Comparison of ENCODE assay signal across 13 mouse cellular contexts in the genomic region with DNA sequence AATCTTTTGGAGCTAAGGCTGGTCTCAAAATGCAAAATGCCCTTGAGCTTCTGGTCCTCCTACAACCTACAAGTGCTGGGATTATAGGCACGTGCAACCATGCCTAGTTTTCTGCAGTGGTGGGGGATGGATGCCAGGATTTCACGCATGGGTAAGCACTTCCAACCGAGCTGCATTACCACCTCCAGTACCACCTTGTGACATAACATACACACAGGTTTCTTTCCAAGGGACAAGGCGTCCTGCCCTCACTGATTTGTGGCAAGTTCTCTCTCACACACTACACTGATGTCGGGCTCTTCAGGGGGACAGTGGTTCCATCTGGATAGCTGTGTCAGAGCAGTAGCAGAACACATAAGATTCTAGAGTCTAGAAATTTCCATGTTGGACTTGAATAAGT. TPM values are rescaled to one million over a fixed set of nuclear protein-coding genes. Genes with fewer than 3 reads are reported as not detected.
A peak's percentile ranks its signal among the peaks of the same experiment; 100 is the strongest.
DNase-seq lines count a peak whose midpoint lies in the region; ATAC-seq and TF ChIP-seq lines count a peak whose summit lies in the region.
"Had no signal": no experiment of that assay in that cellular context is flagged by ENCODE, and none has a peak within 500 bp of the region (broad histone marks: within the 10 kb centered on the region; RNA-seq: fewer than 3 reads in every experiment).

No protein-coding gene starts in this region.

- no peaks in the 10 kb centered on the region for H3K4me1 ChIP-seq in heart, adult 2 months (ENCODE audit: control insufficient read depth, insufficient read depth, low read length)
- H3K4me1 ChIP-seq in midbrain, embryonic 10.5 days, result peaks cover 9% of the 10 kb centered on the region
- no peaks in the 10 kb centered on the region for H3K4me1 ChIP-seq in midbrain, embryonic 16.5 days (ENCODE audit: control insufficient read depth, insufficient read depth, low read length)
- H3K4me1 ChIP-seq: embryonic facial prominence, embryonic 13.5 days; embryonic facial prominence, embryonic 15.5 days; forebrain, embryonic 10.5 days; forebrain, embryonic 12.5 days had no signal

- H3K9ac ChIP-seq in heart, adult 2 months (ENCODE audit: low read depth, low read length), result no peak overlapping the region
- no peak overlapping the region for H3K9ac ChIP-seq in midbrain, embryonic 16.5 days (ENCODE audit: low read depth, low read length)
- H3K9ac ChIP-seq: embryonic facial prominence, embryonic 13.5 days; embryonic facial prominence, embryonic 15.5 days; forebrain, embryonic 12.5 days had no signal

- peak; percentile 75 for DNase-seq in heart, adult 11 months
- no peak for DNase-seq in heart, adult 2 months
- DNase-seq in midbrain, embryonic 10.5 days (ENCODE audit: low spot score), result peak; percentile 7
- DNase-seq: adrenal gland, adult 2 months; cerebellum, adult 11 months; cerebellum, adult 8-10 months had no signal

- no peak for ATAC-seq in midbrain, embryonic 16.5 days

- no peaks in the 10 kb centered on the region for H3K9me3 ChIP-seq in midbrain, embryonic 10.5 days (replicated peaks)
- no peaks in the 10 kb centered on the region for H3K9me3 ChIP-seq in midbrain, embryonic 16.5 days (replicated peaks; ENCODE audit: control insufficient read depth, low read length, poor library complexity, severe bottlenecking)
- H3K9me3 ChIP-seq: embryonic facial prominence, embryonic 13.5 days; embryonic facial prominence, embryonic 15.5 days; forebrain, embryonic 10.5 days; forebrain, embryonic 12.5 days had no signal

- TF ChIP-seq CTCF in heart, adult 2 months (IDR thresholded peaks at IDR 0.05), result no peak

- no peaks in the 10 kb centered on the region for H3K79me2 ChIP-seq in heart, adult 2 months (replicated peaks; ENCODE audit: control insufficient read depth, insufficient read depth, low read length)

- no peak overlapping the region for H3K4me3 ChIP-seq in heart, adult 2 months
- no peak overlapping the region for H3K4me3 ChIP-seq in midbrain, embryonic 10.5 days
- no peak overlapping the region for H3K4me3 ChIP-seq in midbrain, embryonic 16.5 days (ENCODE audit: low read depth, low read length)
- H3K4me3 ChIP-seq: embryonic facial prominence, embryonic 13.5 days; embryonic facial prominence, embryonic 15.5 days; erythroblast, embryonic 14.5 days; forebrain, embryonic 10.5 days; forebrain, embryonic 12.5 days had no signal

- TF ChIP-seq EP300 in heart, adult 2 months (IDR thresholded peaks at IDR 0.05; ENCODE audit: insufficient read depth, low read depth, low read length), result no peak

- no peak overlapping the region for H3K27ac ChIP-seq in heart, adult 2 months
- no peak overlapping the region for H3K27ac ChIP-seq in midbrain, embryonic 10.5 days (replicated peaks)
- H3K27ac ChIP-seq in midbrain, embryonic 16.5 days (ENCODE audit: low read length), result no peak overlapping the region
- H3K27ac ChIP-seq: embryonic facial prominence, embryonic 13.5 days; embryonic facial prominence, embryonic 15.5 days; forebrain, embryonic 12.5 days had no signal

- intact Hi-C loops in heart, adult 2 months (cut with DNase I), result loop anchor here (10.0 kb wide), 1 partner anchor 306 kb away; no protein-coding TSS in a partner anchor

- no peak overlapping the region for H3K4me2 ChIP-seq in midbrain, embryonic 16.5 days (ENCODE audit: low read length)
- H3K4me2 ChIP-seq: embryonic facial prominence, embryonic 13.5 days; embryonic facial prominence, embryonic 15.5 days; forebrain, embryonic 12.5 days had no signal

- H3K36me3 ChIP-seq in heart, adult 2 months (ENCODE audit: control insufficient read depth, insufficient read depth, low read length), result no peaks in the 10 kb centered on the region
- no peaks in the 10 kb centered on the region for H3K36me3 ChIP-seq in midbrain, embryonic 10.5 days
- no peaks in the 10 kb centered on the region for H3K36me3 ChIP-seq in midbrain, embryonic 16.5 days (ENCODE audit: control insufficient read depth, insufficient read depth, low read length)
- H3K36me3 ChIP-seq: embryonic facial prominence, embryonic 13.5 days; embryonic facial prominence, embryonic 15.5 days; forebrain, embryonic 10.5 days; forebrain, embryonic 12.5 days had no signal

- no peak for TF ChIP-seq POLR2A in heart, adult 2 months (IDR thresholded peaks at IDR 0.05; ENCODE audit: insufficient read depth, low read depth, low read length)

- WGBS in heart, adult 2 months, result 75% methylated on average over 5 of the region's 5 CpGs
- WGBS in midbrain, embryonic 10.5 days, result 80% methylated on average over 5 of the region's 5 CpGs
- 75% methylated on average over 5 of the region's 5 CpGs for WGBS in midbrain, embryonic 16.5 days

- no peaks in the 10 kb centered on the region for H3K27me3 ChIP-seq in heart, adult 2 months (ENCODE audit: control insufficient read depth, insufficient read depth, low read length)
- no peaks in the 10 kb centered on the region for H3K27me3 ChIP-seq in midbrain, embryonic 10.5 days (ENCODE audit: low read depth, poor library complexity, severe bottlenecking)
- no peaks in the 10 kb centered on the region for H3K27me3 ChIP-seq in midbrain, embryonic 16.5 days (ENCODE audit: control insufficient read depth, insufficient read depth, low read depth, low read length)
- H3K27me3 ChIP-seq: embryonic facial prominence, embryonic 13.5 days; embryonic facial prominence, embryonic 15.5 days; forebrain, embryonic 12.5 days had no signal

RNA-seq across cellular contexts. Expression of a gene that starts 13.9 kb away (rescaled TPM):
- total RNA-seq in heart, adult 2 months (2021), result 1 to 10 TPM; 6.6 to 7.4 TPM
- polyA plus RNA-seq in heart, adult 2 months (2012; rRNA removed), result 9.9 and 14.8 TPM in 2 replicates
- 42.5 and 45.7 TPM in 2 replicates for polyA plus RNA-seq in midbrain, embryonic 10.5 days (2016; fragmentation: Nextera tagmentation; extraction: Ambion mirVana)
- polyA plus RNA-seq in midbrain, embryonic 16.5 days (2015; fragmentation: Nextera tagmentation; extraction: Ambion mirVana), result 20.4 and 20.8 TPM in 2 replicates

RNA-seq across cellular contexts. Expression of a gene that starts 41.3 kb away (rescaled TPM):
- total RNA-seq in heart, adult 2 months (2021), result 1 to 10 TPM; 7.8 to 8.6 TPM
- polyA plus RNA-seq in heart, adult 2 months (2012; rRNA removed), result 11.3 and 19.1 TPM in 2 replicates
- polyA plus RNA-seq in midbrain, embryonic 10.5 days (2016; fragmentation: Nextera tagmentation; extraction: Ambion mirVana), result 65.6 and 82.0 TPM in 2 replicates
- 26.3 and 31.0 TPM in 2 replicates for polyA plus RNA-seq in midbrain, embryonic 16.5 days (2015; fragmentation: Nextera tagmentation; extraction: Ambion mirVana)
- total RNA-seq: MEL had no signal

RNA-seq across cellular contexts. Expression of a gene that starts 54.9 kb away (rescaled TPM):
- total RNA-seq in heart, adult 2 months (2021), result 1 to 10 TPM; 2.7 to 4.0 TPM
- 1.7 and 2.2 TPM in 2 replicates for polyA plus RNA-seq in heart, adult 2 months (2012; rRNA removed)
- polyA plus RNA-seq in midbrain, embryonic 10.5 days (2016; fragmentation: Nextera tagmentation; extraction: Ambion mirVana), result 1.3 and 2.2 TPM in 2 replicates
- 1.3 and 1.7 TPM in 2 replicates for polyA plus RNA-seq in midbrain, embryonic 16.5 days (2015; fragmentation: Nextera tagmentation; extraction: Ambion mirVana)

Comparison
In these comparisons a context has a peak if more than half of its experiments do, and no peak if none do; other contexts are left out.
1. DNase-seq: peak in heart, adult 11 months (single experiment) and midbrain, embryonic 10.5 days (single experiment); none in heart, adult 2 months (0 of 2).